Mouse (Mus musculus) forebrain, postnatal 0 days (tissue): ENCODE results near the gene Pdia3. TPM values are rescaled to one million over a fixed set of nuclear protein-coding genes. Genes with fewer than 3 reads are reported as not detected.
"Not testable (repeated sequence)": the region's sequence is repeated elsewhere in the genome, so short reads cannot be mapped to it uniquely, and the experiment has no call there.

Experiments
- ATAC-seq: fragments of 200-750 bp; cut with Nextera tagmentation; 2 replicates; pipeline ENCODE4 v1.8.0; 2017; ENCODE audit warnings: mild to moderate bottlenecking, moderate library complexity
- DNase-seq: peaks from one replicate; pipeline ENCODE4 v3.0.0-alpha.2; 2015
- H3K27ac ChIP-seq: fragments of 300-500 bp; sonication (generic); 2 replicates; pipeline ENCODE4 v1.5.1; 2014; ENCODE audit warnings: low read depth, mild to moderate bottlenecking, antibody characterized with exemption, low read length, moderate library complexity, mixed read lengths
- H3K27me3 ChIP-seq: fragments of 300-500 bp; sonication (generic); 2 replicates; pipeline ENCODE4 v1.6.1; 2014; ENCODE audit warnings: mild to moderate bottlenecking, low read length, mixed read lengths; ENCODE audit not compliant: insufficient read depth
- H3K36me3 ChIP-seq: fragments of 300-500 bp; sonication (generic); 2 replicates; pipeline ENCODE4 v1.6.1; 2014; ENCODE audit warnings: mild to moderate bottlenecking, moderate library complexity; ENCODE audit not compliant: insufficient read depth
- H3K4me1 ChIP-seq: fragments of 300-500 bp; sonication (generic); 2 replicates; pipeline ENCODE4 v1.6.1; 2014; ENCODE audit warnings: antibody characterized with exemption; ENCODE audit not compliant: insufficient read depth
- H3K4me2 ChIP-seq: fragments of 300-500 bp; sonication (generic); 2 replicates; pipeline ENCODE4 v1.6.1; 2014; ENCODE audit warnings: low read depth, mild to moderate bottlenecking, moderate library complexity
- H3K4me3 ChIP-seq: fragments of 300-500 bp; sonication (generic); 2 replicates; pipeline ENCODE4 v1.5.1; 2014; ENCODE audit warnings: low read depth, low read length, mixed read lengths
- H3K9ac ChIP-seq: fragments of 300-500 bp; sonication (generic); 2 replicates; pipeline ENCODE4 v1.6.1; 2014; ENCODE audit warnings: mild to moderate bottlenecking
- H3K9me3 ChIP-seq: fragments of 300-500 bp; sonication (generic); 2 replicates; pipeline ENCODE4 v1.6.1; 2016; ENCODE audit warnings: low read length
- CTCF ChIP-seq: sonication (generic); IDR thresholded peaks from 2 replicates; pipeline ENCODE4 v1.5.1; 2016; ENCODE audit warnings: antibody characterized with exemption, control low read depth, low read depth
- WGBS: fragments of 180-500 bp; shearing (Covaris S2); extraction: QIAGEN DNeasy Blood & Tissue Kit; methylation state at CpG from one replicate; pipeline ENCODE4 v1.1.7; 2014; 5-methylcytosine and 5-hydroxymethylcytosine counted together
- microRNA-seq, 2 experiments: library from miRNA; unstranded; fragments of <30 nt; microRNA quantifications; one replicate each; pipeline ENCODE4; 2016
- polyA plus RNA-seq: library from polyadenylated mRNA; unstranded; fragments of >200 nt; fragmentation: Nextera tagmentation; extraction: Ambion mirVana; gene quantifications from 2 replicates; pipeline ENCODE4 v1.2.1, GENCODE M21; 2015
- total RNA-seq: library from RNA; depleted of rRNA; stranded (reverse); fragments of >200 nt; gene quantifications from 2 replicates; pipeline ENCODE4 v1.2.3, GENCODE M21; 2014; rRNA removed

The Pdia3 gene
- total and polyA plus RNA-seq, 2 experiments from 2014 or later, result 69.9 to 267 TPM

GRCm38 (mm10) chr2:121477491-121478266 lies 64.1 kb downstream of the Pdia3 start:
- DNase-seq (no peak), ATAC-seq (no peak)
- 77% methylated on average over 3 of the region's 3 CpGs for WGBS
- no peak overlapping the region for H3K4me3 ChIP-seq
- H3K27me3 ChIP-seq, result no peaks in the 10 kb centered on the region
- no peak for TF ChIP-seq CTCF
- no peak overlapping the region for H3K27ac ChIP-seq
- no peak overlapping the region for H3K9ac ChIP-seq
- H3K4me1 ChIP-seq, result no peaks in the 10 kb centered on the region
- no peaks in the 10 kb centered on the region for H3K9me3 ChIP-seq
- H3K36me3 ChIP-seq, result no peaks in the 10 kb centered on the region
- H3K4me2 ChIP-seq, result no peak overlapping the region

DNA sequence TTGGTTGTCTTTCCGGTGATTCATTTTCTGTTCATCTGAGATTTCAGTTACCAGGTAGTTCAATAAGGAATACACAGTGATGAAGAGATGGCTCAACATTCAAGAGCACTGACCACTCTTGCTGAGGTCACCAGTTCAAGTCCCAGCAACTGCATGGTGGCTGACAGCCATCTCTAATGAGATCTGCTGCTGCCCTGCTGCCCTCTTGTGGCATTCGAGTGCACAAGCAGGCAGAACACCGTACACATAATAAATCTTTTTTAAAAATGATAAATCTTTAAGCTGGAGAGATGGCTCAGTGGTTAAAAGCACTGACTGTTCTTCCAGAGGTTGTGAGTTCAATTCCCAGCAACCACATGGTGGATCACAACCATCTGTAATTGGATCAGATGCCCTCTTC lies 66.9 kb downstream of the Pdia3 start:
- no peak overlapping the region for H3K4me3 ChIP-seq
- no peaks in the 10 kb centered on the region for H3K9me3 ChIP-seq
- H3K27ac ChIP-seq, result no peak overlapping the region
- TF ChIP-seq CTCF, result peak; percentile 35
- no peaks in the 10 kb centered on the region for H3K27me3 ChIP-seq
- no peak overlapping the region for H3K4me2 ChIP-seq
- H3K4me1 ChIP-seq, result no peaks in the 10 kb centered on the region
- H3K9ac ChIP-seq, result no peak overlapping the region
- no peaks in the 10 kb centered on the region for H3K36me3 ChIP-seq
- 70% methylated on average over 3 of the region's 3 CpGs for WGBS
- DNase-seq, result no peak
- no peak for ATAC-seq

DNA sequence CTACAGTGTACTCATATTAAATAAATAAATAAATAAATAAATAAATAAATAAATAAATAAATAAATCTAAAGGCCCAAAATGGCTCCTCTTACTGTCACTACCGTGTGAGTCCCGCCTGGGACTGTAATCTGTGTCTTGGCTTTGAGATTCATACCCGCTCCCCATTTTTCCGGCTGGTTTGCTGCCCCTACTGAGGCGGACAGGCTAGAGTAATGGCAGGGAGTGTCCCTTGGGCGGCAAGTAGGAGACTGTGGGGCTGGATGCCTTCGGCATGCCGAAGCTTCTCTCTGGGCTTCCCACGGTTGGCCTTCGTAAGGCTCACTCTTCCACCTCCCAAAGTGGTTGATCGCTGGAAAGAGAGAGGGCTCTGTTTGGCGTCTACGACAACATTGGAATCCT lies 67.3 kb downstream of the Pdia3 start:
- H3K36me3 ChIP-seq, H3K4me1 ChIP-seq, H3K9ac ChIP-seq, DNase-seq, H3K4me2 ChIP-seq, H3K4me3 ChIP-seq, H3K9me3 ChIP-seq, ATAC-seq, H3K27ac ChIP-seq, H3K27me3 ChIP-seq: not testable (repeated sequence)
- WGBS, result 87% methylated on average over 13 of the region's 13 CpGs

- Histone ChIP-seq H3K36me3 (no peaks in the 10 kb centered on the region), H3K4me1 (no peaks in the 10 kb centered on the region), H3K4me3 (no peak overlapping the region), H3K4me2 (no peak overlapping the region), H3K9ac (no peak overlapping the region), H3K27me3 (no peaks in the 10 kb centered on the region), H3K27ac (no peak overlapping the region), H3K9me3 (no peaks in the 10 kb centered on the region)
- DNase-seq (no peak), ATAC-seq (no peak)
- no peak for TF ChIP-seq CTCF
- WGBS, result 30% methylated on average over 8 of the region's 8 CpGs
Measured at GRCm38 (mm10) chr2:121483576-121483975, 70.0 kb downstream of the Pdia3 start.

DNA sequence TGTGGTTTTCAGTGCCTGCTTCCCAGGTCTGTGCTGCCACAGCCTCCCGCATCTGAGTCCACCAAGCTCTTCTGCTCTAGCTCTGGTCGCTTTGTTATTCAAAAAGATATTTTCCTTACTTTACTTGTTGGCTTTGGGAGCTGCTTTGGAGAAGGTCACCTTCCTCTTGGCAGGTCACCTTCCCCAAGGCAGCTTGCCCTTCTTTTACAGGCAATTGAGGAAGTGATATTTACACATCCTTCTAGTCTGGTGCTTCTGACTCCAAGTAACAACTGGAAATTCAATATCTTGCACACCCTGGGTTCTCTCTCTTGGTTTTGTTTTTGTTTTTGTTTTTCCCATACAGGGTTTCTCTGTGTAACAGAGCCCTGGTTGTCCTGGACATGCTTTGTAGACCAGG lies 70.8 kb downstream of the Pdia3 start:
- H3K36me3 ChIP-seq, H3K9me3 ChIP-seq, H3K4me1 ChIP-seq, H3K27me3 ChIP-seq, H3K4me3 ChIP-seq, H3K27ac ChIP-seq, H3K9ac ChIP-seq, DNase-seq, ATAC-seq, H3K4me2 ChIP-seq: not testable (repeated sequence)
- 100% methylated on average over 1 of the region's 2 CpGs for WGBS

Small RNAs within 50 kb of the gene (microRNA-seq; reads per million reads assigned to microRNA genes)
- 0 reads per million in 2 experiments for gene Gm22953

Other genes with a start within 250 kb of the Pdia3 start
- 26.1 and 29.7 TPM in 2 replicates for gene Tubgcp4, start 243.1 kb upstream of the Pdia3 start, total RNA-seq
- gene Tubgcp4, start 243.1 kb upstream of the Pdia3 start, polyA plus RNA-seq, result 12.4 and 18.5 TPM in 2 replicates
- 7.4 and 8.0 TPM in 2 replicates for gene Zscan29, start 242.7 kb upstream of the Pdia3 start, total RNA-seq
- 3.5 and 4.9 TPM in 2 replicates for gene Zscan29, start 242.7 kb upstream of the Pdia3 start, polyA plus RNA-seq
- 154 and 183 TPM in 2 replicates for gene Trp53bp1, start 142.4 kb upstream of the Pdia3 start, total RNA-seq
- gene Trp53bp1, start 142.4 kb upstream of the Pdia3 start, polyA plus RNA-seq, result 49.9 and 80.9 TPM in 2 replicates
- 75.6 and 76.0 TPM in 2 replicates for gene Map1a, start 124.2 kb upstream of the Pdia3 start, total RNA-seq
- 18.1 and 27.4 TPM in 2 replicates for gene Map1a, start 124.2 kb upstream of the Pdia3 start, polyA plus RNA-seq
- gene Ppip5k1, start 58.4 kb upstream of the Pdia3 start, total RNA-seq, result 11.1 and 12.4 TPM in 2 replicates
- gene Ppip5k1, start 58.4 kb upstream of the Pdia3 start, polyA plus RNA-seq, result 10.9 and 13.6 TPM in 2 replicates
- 73.2 and 77.4 TPM in 2 replicates for gene Ckmt1, start 56.1 kb upstream of the Pdia3 start, total RNA-seq
- gene Ckmt1, start 56.1 kb upstream of the Pdia3 start, polyA plus RNA-seq, result 69.3 and 80.6 TPM in 2 replicates
- not detected in 2 replicates for gene Strc, start 26.6 kb upstream of the Pdia3 start, total RNA-seq
- not detected in 2 replicates for gene Strc, start 26.6 kb upstream of the Pdia3 start, polyA plus RNA-seq
- 4.9 and 7.2 TPM in 2 replicates for gene Catsper2, start within 50 bp of the Pdia3 start, total RNA-seq
- 2.4 and 3.3 TPM in 2 replicates for gene Catsper2, start within 50 bp of the Pdia3 start, polyA plus RNA-seq
- gene Ell3, start 30.5 kb downstream of the Pdia3 start, total RNA-seq, result 0.23 TPM in 1 of 2 replicates, not detected in the other
- gene Ell3, start 30.5 kb downstream of the Pdia3 start, polyA plus RNA-seq, result 1.2 and 1.4 TPM in 2 replicates
- 323 and 378 TPM in 2 replicates for gene Serf2, start 35.4 kb downstream of the Pdia3 start, total RNA-seq
- 303 and 370 TPM in 2 replicates for gene Serf2, start 35.4 kb downstream of the Pdia3 start, polyA plus RNA-seq
- 16.8 and 22.0 TPM in 2 replicates for gene Hypk, start 39.5 kb downstream of the Pdia3 start, total RNA-seq
- gene Hypk, start 39.5 kb downstream of the Pdia3 start, polyA plus RNA-seq, result 114 and 121 TPM in 2 replicates
- 3.1 and 6.2 TPM in 2 replicates for gene Serinc4, start 43.0 kb downstream of the Pdia3 start, total RNA-seq
- 1.2 and 1.8 TPM in 2 replicates for gene Serinc4, start 43.0 kb downstream of the Pdia3 start, polyA plus RNA-seq
- 34.5 and 36.4 TPM in 2 replicates for gene Mfap1b, start 60.3 kb downstream of the Pdia3 start, total RNA-seq
- gene Mfap1b, start 60.3 kb downstream of the Pdia3 start, polyA plus RNA-seq, result 44.6 and 58.4 TPM in 2 replicates
- 16.1 and 25.7 TPM in 2 replicates for gene Mfap1a, start 92.9 kb downstream of the Pdia3 start, total RNA-seq
- gene Mfap1a, start 92.9 kb downstream of the Pdia3 start, polyA plus RNA-seq, result 12.8 and 20.4 TPM in 2 replicates
- gene Wdr76, start 92.9 kb downstream of the Pdia3 start, total RNA-seq, result 4.7 and 5.1 TPM in 2 replicates
- gene Wdr76, start 92.9 kb downstream of the Pdia3 start, polyA plus RNA-seq, result 0.88 and 1.5 TPM in 2 replicates